Mouse (Mus musculus) embryonic facial prominence, embryonic 11.5 days (tissue): ENCODE measurements around the gene Tppp3. TPM values are rescaled to one million over a fixed set of nuclear protein-coding genes. Genes with fewer than 3 reads are reported as not detected.
A peak's percentile ranks its signal among the peaks of the same experiment; 100 is the strongest.

Experiments used
- ATAC-seq: fragments of 200-750 bp; cut with Nextera tagmentation; replicated peaks from 2 replicates; pipeline ENCODE4 v1.8.0; 2017; ENCODE audit warnings: low read depth; ENCODE audit not compliant: insufficient number of reproducible peaks, low FRiP score, low TSS enrichment
- DNase-seq: peaks from one replicate; pipeline ENCODE4 v3.0.0-alpha.2; 2015; ENCODE audit warnings: low spot score
- H3K27ac ChIP-seq: fragments of 300-500 bp; sonication (generic); replicated peaks from 2 replicates; pipeline ENCODE4 v1.5.1; 2014; ENCODE audit warnings: mild to moderate bottlenecking, low read depth, low read length, control low read depth
- H3K27me3 ChIP-seq: fragments of 300-500 bp; sonication (generic); 2 replicates; pipeline ENCODE4 v1.6.1; 2014; ENCODE audit warnings: mild to moderate bottlenecking, low read length, moderate library complexity, mixed read lengths; ENCODE audit not compliant: control insufficient read depth, insufficient read depth
- H3K36me3 ChIP-seq: fragments of 300-500 bp; sonication (generic); replicated peaks from 2 replicates; pipeline ENCODE4 v1.6.1; 2014; ENCODE audit warnings: low read depth, mild to moderate bottlenecking, low read length, moderate library complexity, mixed read lengths; ENCODE audit not compliant: control insufficient read depth, insufficient read depth
- H3K4me1 ChIP-seq: fragments of 300-500 bp; sonication (generic); 2 replicates; pipeline ENCODE4 v1.6.1; 2014; ENCODE audit warnings: low read length, mixed read lengths; ENCODE audit not compliant: control insufficient read depth, insufficient read depth
- H3K4me2 ChIP-seq: fragments of 300-500 bp; sonication (generic); 2 replicates; pipeline ENCODE4 v1.6.1; 2014; ENCODE audit warnings: low read depth, mild to moderate bottlenecking, control low read depth, low read length, moderate library complexity
- H3K4me3 ChIP-seq: fragments of 300-500 bp; sonication (generic); 2 replicates; pipeline ENCODE4 v1.5.1; 2014; ENCODE audit warnings: low read depth, low read length, control low read depth
- H3K9ac ChIP-seq: fragments of 300-500 bp; sonication (generic); replicated peaks from 2 replicates; pipeline ENCODE4 v1.6.1; 2014; ENCODE audit warnings: mild to moderate bottlenecking, control low read depth, low read length
- H3K9me3 ChIP-seq: fragments of 300-500 bp; sonication (generic); replicated peaks from 2 replicates; pipeline ENCODE4 v1.6.1; 2016; ENCODE audit warnings: mild to moderate bottlenecking, low read length, inconsistent platforms, mixed read lengths; ENCODE audit not compliant: control insufficient read depth
- WGBS: fragments of 180-500 bp; shearing (Covaris S2); extraction: QIAGEN DNeasy Blood & Tissue Kit; methylation state at CpG from one replicate; pipeline ENCODE4 v1.1.7; 2014; 5-methylcytosine and 5-hydroxymethylcytosine counted together
- polyA plus RNA-seq: library from polyadenylated mRNA; unstranded; fragments of >200 nt; fragmentation: Nextera tagmentation; extraction: Ambion mirVana; gene quantifications from 2 replicates; pipeline ENCODE4 v1.2.1, GENCODE M21; 2014

Gene Tppp3
- polyA plus RNA-seq, 1 experiment from 2014 or later = 49.5 TPM

DNA sequence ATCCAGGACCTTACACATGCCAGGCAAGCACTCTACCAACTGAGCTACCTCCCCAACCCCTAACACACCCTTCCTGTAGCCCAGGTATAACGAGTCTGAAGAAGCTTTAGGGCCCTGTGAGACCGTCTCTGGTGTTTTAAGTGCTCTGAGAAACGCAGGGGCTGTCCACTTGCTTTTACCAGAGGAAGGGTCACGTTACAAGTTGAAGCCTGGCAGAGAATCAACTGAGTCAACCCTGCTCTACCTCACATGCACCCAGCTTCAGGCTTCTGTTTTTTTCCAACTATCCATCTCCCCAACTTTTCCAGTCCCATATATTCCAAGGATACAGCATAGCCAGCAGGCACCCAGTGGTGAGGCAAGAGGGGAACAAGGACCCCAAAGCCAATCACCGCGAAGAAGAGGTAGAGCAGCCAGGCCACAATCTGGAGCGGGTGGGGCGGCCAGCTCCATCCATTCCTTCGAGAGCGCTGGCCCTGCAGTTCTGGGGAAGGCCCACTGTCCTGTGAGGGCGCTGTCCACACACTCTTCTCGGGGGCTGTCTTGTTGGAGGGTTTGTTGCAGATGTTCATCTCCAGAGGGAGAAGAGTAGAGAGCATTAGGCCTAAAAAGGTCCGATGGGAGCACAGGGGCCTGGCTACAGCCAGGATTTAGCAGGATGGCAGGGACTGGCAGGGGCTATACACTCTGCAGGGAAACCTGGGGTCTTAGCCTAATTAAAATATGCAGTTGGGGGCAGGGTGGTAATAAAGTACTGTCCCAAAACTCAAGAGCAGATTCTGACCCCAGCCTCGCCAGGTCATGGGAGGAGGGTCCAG lies 12.1 kb upstream of the Tppp3 start:
- Histone ChIP-seq H3K9me3 (no peaks in the 10 kb centered on the region), H3K27me3 (no peaks in the 10 kb centered on the region), H3K27ac (no peak overlapping the region), H3K4me2 (no peak overlapping the region), H3K9ac (no peak overlapping the region; the same call in 1 of the 2 replicates), H3K36me3 (no peaks in the 10 kb centered on the region), H3K4me3 (no peak overlapping the region), H3K4me1 (no peaks in the 10 kb centered on the region; the same call in 1 of the 2 replicates)
- DNase-seq = peak; percentile 70
- WGBS = 30% methylated on average over 14 of the region's 14 CpGs
- no peak; the same call in 1 of the 2 replicates for ATAC-seq

DNA sequence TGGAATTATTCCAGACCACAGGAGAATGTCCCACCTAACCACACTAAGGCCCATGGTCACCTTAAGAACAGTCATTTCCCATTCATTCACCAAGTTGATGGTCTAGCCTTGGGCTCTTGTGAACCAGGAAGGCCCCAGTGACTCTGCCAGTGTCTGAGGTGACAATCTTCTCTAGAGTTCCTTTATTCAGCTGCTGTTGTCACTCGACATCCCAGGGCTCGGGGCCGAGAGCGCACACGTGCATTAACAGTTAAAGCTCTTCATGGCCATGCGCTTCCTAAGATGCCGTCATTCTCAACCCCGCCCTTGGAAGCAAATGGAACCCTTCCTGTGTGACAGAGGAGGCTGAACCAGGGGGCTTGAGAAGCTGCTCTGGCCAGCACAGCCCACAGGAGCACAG lies 10.8 kb upstream of the Tppp3 start:
- ATAC-seq (no peak), DNase-seq (no peak)
- Histone ChIP-seq H3K9me3 (no peaks in the 10 kb centered on the region), H3K27ac (no peak overlapping the region), H3K4me1 (no peaks in the 10 kb centered on the region; the same call in 1 of the 2 replicates), H3K36me3 (no peaks in the 10 kb centered on the region), H3K4me3 (no peak overlapping the region), H3K9ac (no peak overlapping the region), H3K27me3 (no peaks in the 10 kb centered on the region), H3K4me2 (no peak overlapping the region)
- 85% methylated on average over 8 of the region's 8 CpGs for WGBS

DNA sequence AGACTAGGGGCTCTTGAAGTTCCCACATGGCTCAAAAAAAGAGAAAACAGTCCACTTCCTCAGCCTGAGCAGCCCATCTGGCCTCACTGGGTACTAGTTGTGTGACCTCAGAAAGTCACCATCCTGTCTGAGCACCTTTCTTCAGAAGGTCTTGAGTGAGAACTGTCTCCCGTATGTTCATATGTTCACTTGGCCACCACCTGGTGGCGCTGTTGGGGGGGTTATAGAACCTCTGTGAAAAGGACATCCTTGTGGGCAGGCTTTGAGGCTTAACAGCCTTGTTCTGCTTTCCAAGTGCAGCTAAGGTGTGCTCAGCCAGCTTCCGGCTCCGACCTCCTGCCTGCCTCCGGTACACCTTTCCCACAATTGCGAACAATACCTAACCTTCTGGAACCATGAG lies 10.1 kb upstream of the Tppp3 start:
- Histone ChIP-seq H3K9ac (no peak overlapping the region), H3K27me3 (no peaks in the 10 kb centered on the region), H3K4me3 (no peak overlapping the region), H3K36me3 (no peaks in the 10 kb centered on the region), H3K4me2 (no peak overlapping the region), H3K4me1 (no peaks in the 10 kb centered on the region; the same call in 1 of the 2 replicates), H3K27ac (peak overlapping the region; percentile 38; the same call in 1 of the 2 replicates), H3K9me3 (no peaks in the 10 kb centered on the region)
- DNase-seq (peak; percentile 54), ATAC-seq (no peak)
- 65% methylated on average over 6 of the region's 6 CpGs for WGBS

DNA sequence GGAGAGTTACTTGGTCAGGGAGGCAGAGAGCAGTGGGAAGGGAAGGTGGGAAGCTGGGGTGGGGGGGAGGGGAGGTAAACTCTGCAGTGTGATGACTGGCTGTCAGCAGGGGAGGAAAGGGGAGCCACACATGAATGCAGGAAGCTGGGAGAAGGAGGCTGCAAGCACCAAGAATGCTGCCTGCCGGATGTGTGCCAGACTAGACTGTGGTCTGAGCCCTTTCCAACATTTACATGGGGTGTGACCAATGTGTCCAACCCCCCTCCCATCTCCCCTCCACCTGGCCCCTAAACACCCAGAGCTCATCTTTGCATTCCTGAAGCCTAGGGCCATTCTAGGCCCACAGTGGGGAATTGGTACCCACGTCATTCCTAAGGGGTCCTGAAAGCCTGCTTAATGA lies 9.7 kb upstream of the Tppp3 start:
- Histone ChIP-seq H3K4me2 (no peak overlapping the region), H3K4me3 (no peak overlapping the region), H3K27ac (peak overlapping the region; percentile 38; the same call in 1 of the 2 replicates), H3K27me3 (no peaks in the 10 kb centered on the region), H3K9me3 (no peaks in the 10 kb centered on the region), H3K4me1 (no peaks in the 10 kb centered on the region; the same call in 1 of the 2 replicates), H3K9ac (no peak overlapping the region), H3K36me3 (no peaks in the 10 kb centered on the region)
- 28% methylated on average over 2 of the region's 2 CpGs for WGBS
- ATAC-seq = no peak
- DNase-seq = no peak

DNA sequence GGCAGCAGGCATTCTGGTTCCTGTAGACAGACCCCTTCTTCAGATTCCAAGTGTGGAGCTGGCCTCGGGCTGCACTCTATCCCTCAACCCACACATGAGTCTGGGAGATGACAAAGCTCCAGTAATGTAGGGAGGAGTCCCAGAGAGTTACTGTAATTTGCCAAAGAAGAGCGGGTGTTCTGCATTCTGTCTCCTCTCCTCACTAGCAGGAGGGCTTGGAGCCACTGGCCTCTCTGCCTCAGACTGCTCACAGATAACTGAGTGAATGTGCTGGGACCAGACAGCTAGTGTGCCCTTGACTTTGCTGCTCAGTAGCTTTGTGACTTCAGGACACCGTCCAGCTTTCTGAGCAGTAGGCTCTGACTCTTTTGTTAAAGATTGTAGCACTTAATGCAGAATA lies 6.5 kb upstream of the Tppp3 start:
- DNase-seq (no peak), ATAC-seq (no peak)
- no peak overlapping the region for H3K4me2 ChIP-seq
- no peak overlapping the region for H3K4me3 ChIP-seq
- peaks cover 6% of the 10 kb centered on the region for H3K4me1 ChIP-seq
- H3K9ac ChIP-seq = no peak overlapping the region
- no peaks in the 10 kb centered on the region for H3K9me3 ChIP-seq
- 75% methylated on average over 3 of the region's 3 CpGs for WGBS
- no peak overlapping the region for H3K27ac ChIP-seq
- no peaks in the 10 kb centered on the region for H3K36me3 ChIP-seq
- H3K27me3 ChIP-seq = peaks cover 14% of the 10 kb centered on the region

DNA sequence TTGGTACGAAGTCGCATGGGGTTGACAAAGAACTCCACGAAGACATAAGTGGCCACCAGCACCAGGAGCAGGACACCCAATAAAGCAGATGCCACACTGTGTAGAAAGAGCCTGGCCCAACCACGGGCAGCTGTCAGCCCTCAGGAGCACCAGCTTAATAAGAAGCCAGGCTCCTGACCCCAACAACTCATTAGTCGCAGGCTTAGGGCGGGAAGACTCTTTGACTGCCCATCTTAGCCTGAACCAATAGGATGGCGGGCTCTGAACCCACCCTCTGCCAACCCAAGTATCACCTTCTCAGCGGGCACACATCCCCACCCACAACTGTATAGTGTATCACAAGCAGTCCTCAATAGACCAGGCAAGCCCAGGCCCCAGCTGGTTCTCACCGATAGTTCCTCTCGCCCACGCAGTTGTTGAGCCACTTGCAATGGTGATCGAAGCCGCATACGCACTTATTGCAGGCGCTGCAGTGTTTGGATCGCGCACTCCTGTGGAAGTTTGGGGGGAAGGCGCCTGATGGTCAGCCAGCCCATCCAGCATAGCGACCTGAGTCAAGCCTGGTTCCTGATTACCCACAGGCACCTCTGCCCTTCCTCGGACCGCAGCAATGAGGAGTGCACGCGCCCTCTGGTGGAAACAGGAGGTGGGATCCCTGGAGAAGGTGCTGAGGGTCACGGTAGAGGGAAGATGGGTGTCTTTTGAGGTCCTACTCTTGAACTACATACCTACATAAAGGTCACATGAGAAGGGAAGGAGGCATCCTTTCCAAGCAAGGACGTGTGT lies 5.5 kb upstream of the Tppp3 start:
- H3K27me3 ChIP-seq = peaks cover 22% of the 10 kb centered on the region
- no peak overlapping the region for H3K4me2 ChIP-seq
- ATAC-seq (no peak), DNase-seq (peak; percentile 57)
- no peak overlapping the region for H3K4me3 ChIP-seq
- H3K4me1 ChIP-seq = peaks cover 8% of the 10 kb centered on the region
- H3K36me3 ChIP-seq = no peaks in the 10 kb centered on the region
- no peak overlapping the region for H3K27ac ChIP-seq
- 43% methylated on average over 25 of the region's 25 CpGs for WGBS
- H3K9ac ChIP-seq = no peak overlapping the region
- no peaks in the 10 kb centered on the region for H3K9me3 ChIP-seq

DNA sequence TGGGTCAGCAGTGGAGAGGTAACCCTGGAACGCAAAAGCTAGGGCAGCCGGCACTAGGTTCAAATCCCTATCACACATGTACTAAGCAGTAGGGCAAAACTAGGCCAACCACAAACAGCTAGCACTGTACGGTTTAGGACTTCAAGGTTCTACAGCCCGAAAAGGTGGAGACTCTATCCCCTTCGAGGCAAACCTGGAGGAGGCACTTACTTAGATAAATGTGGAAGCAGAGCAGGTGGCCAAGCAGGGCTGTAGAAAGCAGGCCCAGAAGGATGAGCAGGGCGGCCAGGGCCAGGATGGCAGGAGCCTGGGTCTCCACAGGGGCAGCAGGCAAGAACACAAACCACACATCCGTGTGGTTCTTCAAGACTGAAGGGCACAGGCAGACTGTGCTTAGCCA lies 4.8 kb upstream of the Tppp3 start:
- Histone ChIP-seq H3K27ac (no peak overlapping the region), H3K27me3 (peaks cover 22% of the 10 kb centered on the region)

DNA sequence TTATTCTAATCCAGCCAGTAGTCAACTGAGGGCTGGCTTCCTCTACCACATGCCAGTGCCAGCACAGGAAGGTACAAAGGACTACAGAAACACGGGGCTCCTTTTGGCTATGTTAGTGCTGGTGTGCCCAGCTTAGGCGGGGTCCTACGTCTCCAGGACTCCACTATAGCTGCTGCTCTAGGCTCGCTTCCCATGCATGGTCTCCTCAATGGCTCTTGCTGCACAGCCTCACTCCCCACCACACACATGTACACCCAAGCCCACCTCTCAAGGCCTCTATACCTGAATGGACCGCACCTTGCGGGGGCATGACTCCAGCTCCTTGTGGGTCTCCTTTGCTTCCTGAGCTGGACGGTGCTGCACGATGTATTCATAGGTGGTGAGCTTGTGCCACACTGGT lies 4.4 kb upstream of the Tppp3 start:
- DNase-seq (no peak), ATAC-seq (no peak)
- H3K27me3 ChIP-seq = peaks cover 22% of the 10 kb centered on the region
- peaks cover 11% of the 10 kb centered on the region for H3K4me1 ChIP-seq
- H3K36me3 ChIP-seq = no peaks in the 10 kb centered on the region
- no peak overlapping the region for H3K27ac ChIP-seq
- no peaks in the 10 kb centered on the region for H3K9me3 ChIP-seq
- 93% methylated on average over 8 of the region's 8 CpGs for WGBS
- no peak overlapping the region for H3K9ac ChIP-seq
- no peak overlapping the region for H3K4me2 ChIP-seq
- H3K4me3 ChIP-seq = no peak overlapping the region

More for the DNA sequence above, 4.8 kb upstream of the Tppp3 start:
- ATAC-seq (no peak), DNase-seq (no peak)
- Histone ChIP-seq H3K4me1 (peaks cover 11% of the 10 kb centered on the region), H3K36me3 (no peaks in the 10 kb centered on the region), H3K9ac (no peak overlapping the region), H3K4me3 (no peak overlapping the region), H3K4me2 (no peak overlapping the region), H3K9me3 (no peaks in the 10 kb centered on the region)
- WGBS = 90% methylated on average over 7 of the region's 7 CpGs
